Mouse (Mus musculus): ENCODE data around the gene Kank1. TPM values are rescaled to one million over a fixed set of nuclear protein-coding genes. Genes with fewer than 3 reads are reported as not detected.

Gene Kank1
- polyA plus RNA-seq, 1 experiment = not detected

DNA sequence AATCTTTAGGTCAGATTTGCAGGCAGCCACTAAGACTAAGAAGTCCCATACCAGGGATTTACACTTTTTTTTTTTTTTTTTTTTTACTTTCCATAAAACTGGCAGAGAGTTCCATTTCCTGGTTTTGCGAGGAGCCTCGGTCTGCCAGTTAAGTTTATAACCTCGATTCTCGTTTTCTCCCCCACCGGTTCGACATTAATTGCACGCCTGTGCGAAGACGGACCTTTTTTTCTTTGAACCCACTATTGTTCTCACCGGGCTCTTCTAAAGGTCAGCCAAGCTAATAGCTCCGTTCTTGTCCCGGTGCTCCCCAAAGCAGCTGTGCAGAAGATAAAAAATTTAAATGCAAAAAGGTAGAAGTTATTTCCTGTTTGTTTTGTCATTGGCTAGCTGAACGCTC, 12.5 kb downstream of the Kank1 start:
- TF ChIP-seq POLR2A (IDR thresholded peaks at IDR 0.05; ENCODE audit: borderline replicate concordance, low read depth, low read length) (no peak), CTCF (IDR thresholded peaks at IDR 0.05; ENCODE audit: low read depth, low read length) (no peak)
- Histone ChIP-seq H3K4me1 (ENCODE audit: control insufficient read depth, insufficient read depth, low read length) (no peaks in the 10 kb centered on the region), H3K27ac (ENCODE audit: insufficient read depth, low read depth, low read length) (no peak overlapping the region), H3K4me3 (ENCODE audit: insufficient read depth, low read length) (no peak overlapping the region)

DNA sequence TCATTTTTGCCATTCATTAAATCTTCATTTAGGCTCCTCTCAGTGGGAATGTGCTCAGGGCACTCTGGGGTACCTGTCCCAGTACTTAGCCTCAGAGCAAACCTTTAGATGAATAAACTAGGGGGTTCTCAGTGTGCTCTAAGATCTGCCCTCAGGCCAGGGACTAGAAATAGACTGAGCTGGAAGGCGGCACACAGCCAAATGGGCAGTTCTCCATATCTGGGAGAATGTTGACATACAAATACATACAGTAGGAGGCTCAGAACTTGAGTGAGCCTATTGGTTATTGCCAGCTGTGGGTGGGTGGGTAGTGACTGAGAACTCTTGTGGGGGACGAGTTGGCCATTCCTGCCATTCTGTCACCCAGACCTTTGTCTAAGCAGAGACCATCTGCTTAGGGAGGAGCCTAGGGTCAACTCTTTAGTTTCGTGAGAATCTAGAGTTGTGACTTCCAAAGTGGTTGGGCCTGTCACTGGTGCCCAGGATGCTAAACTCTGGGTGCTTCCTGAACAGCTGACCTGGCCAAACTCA, 14.9 kb downstream of the Kank1 start:
- no peak overlapping the region for H3K27ac ChIP-seq (ENCODE audit: insufficient read depth, low read depth, low read length)
- no peaks in the 10 kb centered on the region for H3K4me1 ChIP-seq (ENCODE audit: control insufficient read depth, insufficient read depth, low read length)
- TF ChIP-seq CTCF (IDR thresholded peaks at IDR 0.05; ENCODE audit: low read depth, low read length) (no peak), POLR2A (IDR thresholded peaks at IDR 0.05; ENCODE audit: borderline replicate concordance, low read depth, low read length) (no peak)
- H3K4me3 ChIP-seq (ENCODE audit: insufficient read depth, low read length) = no peak overlapping the region

DNA sequence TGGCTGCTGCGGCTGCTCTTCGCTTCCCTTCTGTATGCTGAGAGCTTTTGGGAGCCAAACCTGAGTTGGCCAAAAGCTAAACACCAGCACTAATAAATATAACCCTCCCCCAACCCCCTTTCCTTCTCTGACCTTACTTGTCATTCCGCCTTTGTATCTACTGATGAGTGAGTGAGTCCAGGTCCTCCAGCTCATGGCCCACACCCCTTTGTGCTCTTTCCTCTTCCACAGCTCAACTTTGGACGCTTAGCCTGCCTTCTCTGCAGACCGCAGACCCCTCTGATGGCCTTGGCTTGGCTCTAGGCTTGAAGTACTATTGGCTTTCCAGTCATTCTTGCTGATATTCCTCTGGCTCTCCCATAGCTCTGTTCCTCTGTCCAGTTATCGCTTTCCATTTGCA, 16.4 kb downstream of the Kank1 start:
- no peak overlapping the region for H3K27ac ChIP-seq (ENCODE audit: insufficient read depth, low read depth, low read length)
- no peaks in the 10 kb centered on the region for H3K4me1 ChIP-seq (ENCODE audit: control insufficient read depth, insufficient read depth, low read length)
- no peak overlapping the region for H3K4me3 ChIP-seq (ENCODE audit: insufficient read depth, low read length)
- TF ChIP-seq POLR2A (IDR thresholded peaks at IDR 0.05; ENCODE audit: borderline replicate concordance, low read depth, low read length) (no peak), CTCF (IDR thresholded peaks at IDR 0.05; ENCODE audit: low read depth, low read length) (no peak)

DNA sequence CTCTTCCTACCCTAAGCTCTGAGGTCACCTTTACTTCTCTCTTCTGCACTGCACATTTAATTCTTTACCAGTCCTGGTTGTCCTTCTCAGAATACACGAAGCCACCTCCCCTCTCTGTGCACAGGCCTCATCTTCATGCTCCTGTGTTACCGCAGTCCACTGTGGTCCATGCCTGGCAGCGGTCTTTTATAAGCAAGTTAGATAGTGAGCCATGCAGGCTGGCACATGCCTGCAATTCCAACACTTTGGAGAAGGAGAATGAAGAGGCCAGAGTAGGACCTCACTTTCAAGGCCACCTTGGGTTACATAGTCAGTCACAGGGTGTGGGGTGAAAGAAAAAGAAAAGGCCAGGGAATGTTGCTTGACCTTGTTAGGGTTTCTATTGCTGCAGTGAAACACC, 16.9 kb downstream of the Kank1 start:
- TF ChIP-seq CTCF (IDR thresholded peaks at IDR 0.05; ENCODE audit: low read depth, low read length) (no peak), POLR2A (IDR thresholded peaks at IDR 0.05; ENCODE audit: borderline replicate concordance, low read depth, low read length) (no peak)
- Histone ChIP-seq H3K27ac (ENCODE audit: insufficient read depth, low read depth, low read length) (no peak overlapping the region), H3K4me3 (ENCODE audit: insufficient read depth, low read length) (no peak overlapping the region), H3K4me1 (ENCODE audit: control insufficient read depth, insufficient read depth, low read length) (no peaks in the 10 kb centered on the region)

DNA sequence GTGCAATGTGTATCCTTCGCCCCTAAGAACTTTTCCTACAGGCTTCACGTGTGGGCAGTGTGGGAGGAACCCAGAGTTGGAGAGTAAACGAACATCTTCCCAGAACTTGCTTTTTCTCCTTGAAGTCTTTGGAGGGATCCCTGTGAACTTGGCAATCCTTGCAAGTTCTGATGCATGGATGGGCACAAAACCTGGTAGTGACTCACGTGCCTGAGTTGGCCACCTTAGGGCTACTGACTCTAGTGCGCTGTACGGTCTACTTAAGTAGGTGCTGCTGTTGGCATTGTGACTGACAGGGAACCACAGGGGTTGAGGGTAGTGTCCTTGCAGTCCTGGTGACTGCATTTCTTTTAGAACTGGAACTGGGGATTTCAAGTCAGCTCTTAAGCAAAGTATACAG, 21.5 kb downstream of the Kank1 start:
- no peak overlapping the region for H3K27ac ChIP-seq (ENCODE audit: insufficient read depth, low read depth, low read length)
- TF ChIP-seq CTCF (IDR thresholded peaks at IDR 0.05; ENCODE audit: low read depth, low read length) (no peak), POLR2A (IDR thresholded peaks at IDR 0.05; ENCODE audit: borderline replicate concordance, low read depth, low read length) (no peak)
- no peak overlapping the region for H3K4me3 ChIP-seq (ENCODE audit: insufficient read depth, low read length)
- H3K4me1 ChIP-seq (ENCODE audit: control insufficient read depth, insufficient read depth, low read length) = no peaks in the 10 kb centered on the region

DNA sequence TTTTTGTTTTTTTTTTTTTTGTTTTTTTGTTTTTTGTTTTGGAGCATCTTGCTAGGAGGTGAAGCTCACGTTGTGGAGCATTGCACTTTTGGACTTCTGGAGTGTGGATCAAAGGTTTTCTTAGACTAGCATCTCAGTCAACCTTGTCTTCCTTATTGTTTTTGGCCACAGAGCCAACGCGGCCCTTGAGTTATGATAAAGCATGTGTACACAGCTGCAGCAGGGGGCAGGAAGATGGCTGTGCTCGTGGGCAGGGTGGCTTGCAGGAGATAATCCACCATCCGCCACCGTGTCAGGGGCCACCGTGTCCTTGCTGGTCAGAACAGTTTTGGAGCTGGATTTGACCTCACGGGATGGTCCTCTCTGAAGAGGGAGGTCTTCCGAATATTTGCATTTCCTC, 29.4 kb downstream of the Kank1 start:
- Histone ChIP-seq H3K4me1 (ENCODE audit: control insufficient read depth, insufficient read depth, low read length) (no peaks in the 10 kb centered on the region), H3K4me3 (ENCODE audit: insufficient read depth, low read length) (no peak overlapping the region), H3K27ac (ENCODE audit: insufficient read depth, low read depth, low read length) (no peak overlapping the region)
- no peak for TF ChIP-seq POLR2A (IDR thresholded peaks at IDR 0.05; ENCODE audit: borderline replicate concordance, low read depth, low read length)
- TF ChIP-seq CTCF (IDR thresholded peaks at IDR 0.05; ENCODE audit: low read depth, low read length) = no peak

DNA sequence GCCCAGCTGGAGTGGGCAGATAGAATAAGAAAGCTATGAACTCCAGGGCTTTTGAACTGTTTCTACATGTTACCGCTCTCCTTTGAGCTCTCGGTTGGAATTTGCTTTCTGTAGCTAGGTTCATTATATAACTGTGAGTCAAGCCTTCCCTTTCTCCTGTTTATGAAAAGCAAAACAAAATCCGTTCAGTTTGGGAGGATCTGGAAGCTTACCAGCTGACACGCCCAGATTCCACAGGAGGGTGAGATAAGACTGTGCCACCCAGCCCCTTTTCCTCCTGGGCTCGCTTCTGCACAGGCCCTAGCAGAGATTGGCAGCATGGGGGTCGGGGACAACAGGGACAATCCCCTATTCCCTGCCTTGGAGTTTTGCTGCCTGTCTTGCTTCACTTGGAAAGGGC, 30.5 kb downstream of the Kank1 start:
- H3K4me1 ChIP-seq (ENCODE audit: control insufficient read depth, insufficient read depth, low read length) = no peaks in the 10 kb centered on the region
- TF ChIP-seq POLR2A (IDR thresholded peaks at IDR 0.05; ENCODE audit: borderline replicate concordance, low read depth, low read length) = no peak
- TF ChIP-seq CTCF (IDR thresholded peaks at IDR 0.05; ENCODE audit: low read depth, low read length) = no peak
- no peak overlapping the region for H3K27ac ChIP-seq (ENCODE audit: insufficient read depth, low read depth, low read length)
- no peak overlapping the region for H3K4me3 ChIP-seq (ENCODE audit: insufficient read depth, low read length)

DNA sequence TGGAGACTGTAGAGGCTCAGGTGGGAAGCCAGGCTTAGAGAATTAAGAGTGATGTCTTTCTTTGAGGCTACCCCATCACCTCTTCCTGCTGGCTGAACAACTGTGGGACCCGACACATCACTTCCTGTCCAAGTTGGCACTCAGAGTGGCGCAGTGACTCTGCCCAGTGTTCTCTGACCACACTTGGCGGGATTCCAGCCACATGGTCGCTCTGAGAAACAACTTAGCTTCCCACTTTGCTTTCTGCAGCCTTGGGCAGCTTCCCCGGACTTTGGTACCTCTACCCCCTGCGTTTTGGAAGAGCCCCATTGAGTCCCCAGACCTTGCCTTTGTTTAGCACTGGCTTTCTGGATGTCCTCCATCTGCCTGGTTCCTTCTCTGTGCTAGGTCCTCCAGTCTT, 31.8 kb downstream of the Kank1 start:
- TF ChIP-seq CTCF (IDR thresholded peaks at IDR 0.05; ENCODE audit: low read depth, low read length) (no peak), POLR2A (IDR thresholded peaks at IDR 0.05; ENCODE audit: borderline replicate concordance, low read depth, low read length) (no peak)
- Histone ChIP-seq H3K4me1 (ENCODE audit: control insufficient read depth, insufficient read depth, low read length) (no peaks in the 10 kb centered on the region), H3K27ac (ENCODE audit: insufficient read depth, low read depth, low read length) (no peak overlapping the region), H3K4me3 (ENCODE audit: insufficient read depth, low read length) (no peak overlapping the region)

DNA sequence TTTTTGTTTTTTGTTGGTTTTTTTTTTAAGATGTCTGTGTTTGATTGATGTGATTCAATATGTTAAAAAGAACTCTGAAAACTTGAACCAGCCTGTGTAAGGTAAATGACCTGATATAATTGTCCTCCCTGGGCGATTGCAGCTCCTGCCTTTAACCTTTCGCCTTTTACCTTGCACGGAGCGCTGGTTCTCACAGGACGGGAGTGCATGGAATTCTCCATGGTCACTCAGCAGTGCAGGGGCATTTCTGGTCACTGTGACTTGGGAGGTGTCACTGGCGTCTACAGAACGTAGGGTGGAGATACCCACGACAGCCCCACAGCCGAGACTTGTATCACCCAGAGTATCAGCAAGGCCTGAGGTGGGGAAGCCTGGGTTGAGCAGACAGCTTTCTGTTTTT, 34.8 kb downstream of the Kank1 start:
- no peak overlapping the region for H3K27ac ChIP-seq (ENCODE audit: insufficient read depth, low read depth, low read length)
- no peak overlapping the region for H3K4me3 ChIP-seq (ENCODE audit: insufficient read depth, low read length)
- no peak for TF ChIP-seq POLR2A (IDR thresholded peaks at IDR 0.05; ENCODE audit: borderline replicate concordance, low read depth, low read length)
- TF ChIP-seq CTCF (IDR thresholded peaks at IDR 0.05; ENCODE audit: low read depth, low read length) = no peak
- no peaks in the 10 kb centered on the region for H3K4me1 ChIP-seq (ENCODE audit: control insufficient read depth, insufficient read depth, low read length)

DNA sequence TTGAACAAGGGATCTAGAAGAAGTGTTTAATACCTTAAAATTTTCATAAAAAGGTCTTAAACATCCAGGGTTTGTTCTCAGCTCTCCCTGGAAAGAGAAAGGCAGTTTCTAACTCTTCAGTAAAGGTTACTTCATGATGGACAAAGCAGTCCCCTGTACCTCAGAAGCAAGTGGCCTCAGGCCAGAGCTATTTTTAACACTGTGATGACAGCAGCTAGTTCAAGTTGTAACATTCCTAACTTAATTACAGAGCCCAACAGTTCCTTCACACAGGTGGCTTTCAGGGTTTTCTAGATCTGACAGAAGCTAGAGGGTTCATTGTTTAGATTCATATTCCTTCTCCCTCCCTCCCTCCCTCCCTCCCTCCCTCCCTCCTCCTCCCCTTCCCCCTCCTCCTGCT, 36.4 kb downstream of the Kank1 start:
- H3K4me1 ChIP-seq (ENCODE audit: control insufficient read depth, insufficient read depth, low read length) = no peaks in the 10 kb centered on the region
- no peak overlapping the region for H3K4me3 ChIP-seq (ENCODE audit: insufficient read depth, low read length)
- no peak for TF ChIP-seq CTCF (IDR thresholded peaks at IDR 0.05; ENCODE audit: low read depth, low read length)
- TF ChIP-seq POLR2A (IDR thresholded peaks at IDR 0.05; ENCODE audit: borderline replicate concordance, low read depth, low read length) = no peak
- H3K27ac ChIP-seq (ENCODE audit: insufficient read depth, low read depth, low read length) = no peak overlapping the region

Data from bone marrow macrophage, adult 2 months (primary cell).